Mouse (Mus musculus): ENCODE data around the gene Olfr348. TPM values are rescaled to one million over a fixed set of nuclear protein-coding genes. Genes with fewer than 3 reads are reported as not detected.

Gene Olfr348
- polyA plus RNA-seq (2015; fragmentation: Nextera tagmentation; extraction: Ambion mirVana): not detected in 2 replicates

- Histone ChIP-seq H3K9ac (no peak within 1 kb of the TSS), H3K4me2 (no peak within 1 kb of the TSS), H3K36me3 (no peaks in the 10 kb centered on the region), H3K4me3 (no peak within 1 kb of the TSS), H3K9me3 (peaks cover 19% of the 10 kb centered on the region), H3K4me1 (no peaks in the 10 kb centered on the region), H3K27ac (replicated peaks) (no peak within 1 kb of the TSS), H3K27me3 (replicated peaks) (no peaks in the 10 kb centered on the region)
- WGBS: 61% methylated on average over 2 of the region's 2 CpGs
- ATAC-seq (ENCODE audit: extremely low read depth, insufficient number of reproducible peaks, low FRiP score, low TSS enrichment): no peak
Observed at GRCm38 (mm10) chr2:36783976-36784375, at the start of gene Olfr348. Gene Olfr348 (plus strand): TSS chr2:36784276.

- 42% methylated on average over 3 of the region's 3 CpGs for WGBS
- Histone ChIP-seq H3K4me3 (no peak overlapping the region), H3K9me3 (peaks cover 12% of the 10 kb centered on the region; the same call in 1 of the 2 replicates), H3K4me1 (no peaks in the 10 kb centered on the region), H3K27me3 (replicated peaks) (no peaks in the 10 kb centered on the region), H3K4me2 (no peak overlapping the region), H3K36me3 (no peaks in the 10 kb centered on the region), H3K27ac (replicated peaks) (no peak overlapping the region), H3K9ac (no peak overlapping the region)
- no peak for ATAC-seq (ENCODE audit: extremely low read depth, insufficient number of reproducible peaks, low FRiP score, low TSS enrichment)
Observed at GRCm38 (mm10) chr2:36736226-36736625, 47.9 kb upstream of the Olfr348 start.

GRCm38 (mm10) chr2:36790238-36790637 lies 6.2 kb downstream of the Olfr348 start, which contains the start of gene Olfr50:
Gene Olfr50 (plus strand): TSS chr2:36790538.
- Histone ChIP-seq H3K27me3 (replicated peaks) (no peaks in the 10 kb centered on the region), H3K9me3 (peaks cover 30% of the 10 kb centered on the region), H3K36me3 (no peaks in the 10 kb centered on the region), H3K4me1 (no peaks in the 10 kb centered on the region), H3K27ac (replicated peaks) (no peak within 1 kb of the TSS), H3K9ac (no peak within 1 kb of the TSS), H3K4me3 (no peak within 1 kb of the TSS), H3K4me2 (no peak within 1 kb of the TSS)
- WGBS: 55% methylated on average over 2 of the region's 2 CpGs
- ATAC-seq (ENCODE audit: extremely low read depth, insufficient number of reproducible peaks, low FRiP score, low TSS enrichment): no peak

GRCm38 (mm10) chr2:36816932-36817331 lies 32.9 kb downstream of the Olfr348 start, which contains the start of gene Olfr3:
Gene Olfr3 (minus strand): TSS chr2:36817032.
- Histone ChIP-seq H3K27ac (replicated peaks) (no peak within 1 kb of the TSS), H3K9me3 (peaks cover 29% of the 10 kb centered on the region), H3K4me1 (no peaks in the 10 kb centered on the region), H3K4me2 (no peak within 1 kb of the TSS), H3K27me3 (replicated peaks) (no peaks in the 10 kb centered on the region), H3K4me3 (no peak within 1 kb of the TSS), H3K36me3 (no peaks in the 10 kb centered on the region), H3K9ac (no peak within 1 kb of the TSS)
- 53% methylated on average over 1 of the region's 1 CpGs for WGBS
- no peak for ATAC-seq (ENCODE audit: extremely low read depth, insufficient number of reproducible peaks, low FRiP score, low TSS enrichment)

Other genes with a start within 250 kb of the Olfr348 start
- gene Olfr344, start 217.6 kb upstream of the Olfr348 start, polyA plus RNA-seq (2015; fragmentation: Nextera tagmentation; extraction: Ambion mirVana): not detected in 2 replicates
- not detected in 2 replicates for gene Olfr345, start 144.2 kb upstream of the Olfr348 start, polyA plus RNA-seq (2015; fragmentation: Nextera tagmentation; extraction: Ambion mirVana)
- not detected in 2 replicates for gene Olfr346, start 98.5 kb upstream of the Olfr348 start, polyA plus RNA-seq (2015; fragmentation: Nextera tagmentation; extraction: Ambion mirVana)
- gene Olfr347, start 52.4 kb upstream of the Olfr348 start, polyA plus RNA-seq (2015; fragmentation: Nextera tagmentation; extraction: Ambion mirVana): not detected in 2 replicates
- not detected in 2 replicates for gene Olfr50, start 6.3 kb downstream of the Olfr348 start, polyA plus RNA-seq (2015; fragmentation: Nextera tagmentation; extraction: Ambion mirVana)
- not detected in 2 replicates for gene Olfr3, start 32.8 kb downstream of the Olfr348 start, polyA plus RNA-seq (2015; fragmentation: Nextera tagmentation; extraction: Ambion mirVana)
- not detected in 2 replicates for gene Olfr350, start 62.0 kb downstream of the Olfr348 start, polyA plus RNA-seq (2015; fragmentation: Nextera tagmentation; extraction: Ambion mirVana)
- not detected in 2 replicates for gene Olfr351, start 78.4 kb downstream of the Olfr348 start, polyA plus RNA-seq (2015; fragmentation: Nextera tagmentation; extraction: Ambion mirVana)
- gene Olfr352, start 84.2 kb downstream of the Olfr348 start, polyA plus RNA-seq (2015; fragmentation: Nextera tagmentation; extraction: Ambion mirVana): not detected in 2 replicates
- gene Olfr353, start 108.7 kb downstream of the Olfr348 start, polyA plus RNA-seq (2015; fragmentation: Nextera tagmentation; extraction: Ambion mirVana): not detected in 2 replicates
- gene Olfr354, start 121.4 kb downstream of the Olfr348 start, polyA plus RNA-seq (2015; fragmentation: Nextera tagmentation; extraction: Ambion mirVana): not detected in 2 replicates
- gene Olfr355, start 144.6 kb downstream of the Olfr348 start, polyA plus RNA-seq (2015; fragmentation: Nextera tagmentation; extraction: Ambion mirVana): not detected in 2 replicates
- gene Olfr356, start 152.8 kb downstream of the Olfr348 start, polyA plus RNA-seq (2015; fragmentation: Nextera tagmentation; extraction: Ambion mirVana): not detected in 2 replicates
- not detected in 2 replicates for gene Olfr357, start 209.6 kb downstream of the Olfr348 start, polyA plus RNA-seq (2015; fragmentation: Nextera tagmentation; extraction: Ambion mirVana)
- gene Olfr358, start 225.1 kb downstream of the Olfr348 start, polyA plus RNA-seq (2015; fragmentation: Nextera tagmentation; extraction: Ambion mirVana): not detected in 2 replicates